Mouse (Mus musculus) activated CD4-positive, CD25-positive, alpha-beta regulatory T cell, adult 9 weeks (primary cell): ENCODE measurements around the gene Gosr2. TPM values are rescaled to one million over a fixed set of nuclear protein-coding genes. Genes with fewer than 3 reads are reported as not detected.

Experiments
- polyA plus RNA-seq: library from polyadenylated mRNA; unstranded; fragments of 100-300 nt; shearing (Covaris generic); gene quantifications from one replicate; pipeline ENCODE4 v1.2.1, GENCODE M21; 2017

Gosr2 gene
- 125 TPM for polyA plus RNA-seq

DNA sequence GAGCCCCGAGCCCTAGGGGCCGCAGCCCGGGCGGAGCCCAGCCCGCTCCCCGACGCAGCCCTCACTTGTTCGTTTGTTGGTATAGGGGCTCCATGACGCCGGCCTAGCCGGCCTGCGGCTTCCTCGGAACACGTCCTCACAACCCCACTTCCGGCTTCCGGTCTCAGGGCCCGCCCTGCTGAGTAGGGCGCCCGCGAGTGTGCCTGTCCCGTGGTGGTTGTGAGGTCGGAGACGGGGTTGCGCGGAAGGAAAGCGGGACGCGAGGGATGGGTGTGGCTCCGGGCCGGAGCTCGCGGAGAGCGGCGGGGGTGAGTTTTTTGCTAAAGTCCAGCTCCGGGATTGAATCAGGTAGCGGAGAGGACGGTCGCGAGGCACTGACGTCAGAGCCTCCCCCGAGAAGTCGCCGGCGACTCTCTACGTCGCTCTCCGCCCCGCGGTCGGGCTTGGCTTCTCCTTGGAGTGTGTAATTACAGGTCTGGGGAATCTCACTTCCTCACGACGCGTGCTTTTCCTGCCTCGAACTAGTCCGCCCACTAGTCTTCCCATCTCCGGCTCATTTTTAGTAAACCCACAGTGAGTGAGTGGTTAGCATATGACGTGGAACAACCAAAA lies at the start of gene Gosr2:
Gene Gosr2 (minus strand): TSS at position 334 of the 612 bp plus-strand sequence.

DNA sequence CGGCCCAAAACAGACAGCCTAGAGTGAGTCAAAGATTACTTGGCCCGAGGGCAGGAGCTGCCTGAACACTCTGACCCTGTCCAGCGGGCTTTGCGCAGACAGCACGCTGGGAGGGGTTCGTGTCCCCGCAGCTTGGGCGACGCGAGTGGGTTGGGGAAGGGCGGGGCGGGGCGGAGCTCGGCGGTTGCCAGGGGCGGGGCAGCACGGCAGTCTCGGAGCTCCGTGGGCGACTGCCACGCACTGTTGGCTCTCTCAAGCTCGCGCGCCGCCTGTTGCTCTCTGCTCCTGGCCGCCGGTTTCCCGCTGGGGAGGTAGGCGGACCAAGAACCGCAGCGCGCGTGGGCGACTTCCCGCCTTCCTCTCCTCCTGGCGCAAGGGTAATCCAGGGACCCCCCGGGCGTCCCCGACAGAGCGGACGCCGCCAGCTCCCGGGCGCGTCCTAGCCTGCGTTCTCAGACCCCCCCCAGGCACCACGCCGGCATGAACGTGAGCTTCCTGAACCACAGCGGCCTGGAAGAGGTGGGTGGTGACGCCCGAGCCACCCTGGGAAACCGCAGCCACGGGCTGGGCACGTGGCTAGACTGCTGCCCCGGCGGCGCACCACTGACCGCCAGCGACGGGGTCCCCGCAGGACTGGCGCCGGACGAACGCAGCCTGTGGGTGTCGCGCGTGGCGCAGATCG lies 48.3 kb downstream of the Gosr2 start, which contains the start of gene Rprml:
Gene Rprml (plus strand): TSS at position 270 of the 682 bp plus-strand sequence.

DNA sequence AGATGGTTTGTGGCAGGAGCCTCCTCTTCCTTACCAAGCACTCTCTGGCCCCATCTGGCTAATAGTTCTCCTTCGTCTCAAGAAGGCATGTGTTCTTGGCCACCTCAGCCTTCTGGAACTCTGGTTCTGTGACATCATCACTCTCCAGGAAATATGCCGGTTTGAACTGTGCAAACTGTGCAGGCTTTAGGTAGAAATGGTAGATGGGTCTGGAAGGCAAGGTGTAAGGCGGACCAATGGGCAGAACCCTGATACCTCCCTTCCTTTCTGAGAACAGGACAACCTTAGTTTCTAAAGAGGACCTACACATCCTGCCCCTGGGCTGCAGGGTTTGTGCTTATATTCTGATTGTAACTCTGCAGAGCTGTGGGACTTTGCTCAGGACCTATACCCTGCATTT lies 58.9 kb downstream of the Gosr2 start, which contains the start of gene Lyzl6:
Gene Lyzl6 (minus strand): TSS at position 101 of the 400 bp plus-strand sequence.

Other genes with a start within 250 kb of the Gosr2 start
- gene Lrrc37a, start 193.3 kb downstream of the Gosr2 start, polyA plus RNA-seq, result not detected
- gene Gm884, start 76.8 kb downstream of the Gosr2 start, polyA plus RNA-seq, result not detected
- not detected for gene Lyzl6, start 59.0 kb downstream of the Gosr2 start, polyA plus RNA-seq
- not detected for gene Rprml, start 48.3 kb downstream of the Gosr2 start, polyA plus RNA-seq
- not detected for gene Wnt9b, start 51.9 kb upstream of the Gosr2 start, polyA plus RNA-seq
- gene Wnt3, start 76.3 kb upstream of the Gosr2 start, polyA plus RNA-seq, result 5.2 TPM